21 mouse cellular contexts compared by ENCODE assay signal in the genomic region with DNA sequence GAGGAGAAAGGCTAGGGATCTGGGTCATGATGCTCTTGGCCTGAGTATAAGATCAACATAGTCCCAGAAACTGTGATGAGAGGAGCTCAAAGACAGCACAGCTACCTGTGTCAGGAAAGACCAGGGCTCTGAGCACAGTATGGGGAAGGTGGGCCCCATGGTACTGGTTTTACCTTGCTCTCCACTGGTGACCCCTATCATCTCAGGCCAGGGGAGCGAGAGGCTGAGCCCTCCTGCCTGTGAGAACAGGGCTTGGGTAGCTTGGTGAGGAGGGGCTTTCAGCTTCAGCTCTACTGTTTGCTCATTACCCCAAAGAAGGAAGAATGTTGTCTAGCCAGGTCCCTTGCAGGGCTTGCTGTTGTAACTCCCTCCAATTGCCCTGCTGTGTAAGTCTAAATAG. TPM values are rescaled to one million over a fixed set of nuclear protein-coding genes. Genes with fewer than 3 reads are reported as not detected.
DNase-seq lines count a peak whose midpoint lies in the region; ATAC-seq and TF ChIP-seq lines count a peak whose summit lies in the region.
"Had no signal": no experiment of that assay in that cellular context is flagged by ENCODE, and none has a peak within 500 bp of the region (broad histone marks: within the 10 kb centered on the region; RNA-seq: fewer than 3 reads in every experiment).

No protein-coding gene starts in this region.

- no peak overlapping the region for H3K27ac ChIP-seq in forebrain, embryonic 12.5 days
- H3K27ac ChIP-seq in forebrain, embryonic 16.5 days (ENCODE audit: low read length) = no peak overlapping the region
- no peak overlapping the region for H3K27ac ChIP-seq in heart, embryonic 11.5 days (ENCODE audit: low read depth, low read length)
- no peak overlapping the region for H3K27ac ChIP-seq in midbrain, embryonic 13.5 days
- no peak overlapping the region for H3K27ac ChIP-seq in midbrain, embryonic 15.5 days
- H3K27ac ChIP-seq in spleen, adult 2 months (ENCODE audit: insufficient read depth, low read length) = peak overlapping the region; percentile 27; the same call in 1 of the 2 replicates

- H3K9ac ChIP-seq in forebrain, embryonic 12.5 days = no peak overlapping the region
- H3K9ac ChIP-seq in forebrain, embryonic 16.5 days (replicated peaks; ENCODE audit: low read depth, low read length) = no peak overlapping the region
- H3K9ac ChIP-seq in heart, embryonic 11.5 days (ENCODE audit: low read depth, low read length) = no peak overlapping the region
- no peak overlapping the region for H3K9ac ChIP-seq in midbrain, embryonic 13.5 days (replicated peaks)
- H3K9ac ChIP-seq in midbrain, embryonic 15.5 days = no peak overlapping the region

- H3K27me3 ChIP-seq in forebrain, embryonic 12.5 days = no peaks in the 10 kb centered on the region
- H3K27me3 ChIP-seq in forebrain, embryonic 16.5 days (replicated peaks; ENCODE audit: control insufficient read depth, insufficient read depth, low read length) = no peaks in the 10 kb centered on the region
- no peaks in the 10 kb centered on the region for H3K27me3 ChIP-seq in heart, embryonic 11.5 days (ENCODE audit: control insufficient read depth, insufficient read depth, low read length)
- H3K27me3 ChIP-seq in midbrain, embryonic 13.5 days = no peaks in the 10 kb centered on the region
- H3K27me3 ChIP-seq in midbrain, embryonic 15.5 days (replicated peaks) = no peaks in the 10 kb centered on the region
- H3K27me3 ChIP-seq in spleen, adult 2 months (ENCODE audit: control insufficient read depth, insufficient read depth, low read length) = no peaks in the 10 kb centered on the region
- H3K27me3 ChIP-seq: CH12.LX, Patski had no signal

- ATAC-seq in forebrain, embryonic 12.5 days (ENCODE audit: low FRiP score) = 0 out of 2 replicates have a peak, but pooled peaks have one; percentile 27
- no peak for ATAC-seq in forebrain, embryonic 16.5 days
- no peak for ATAC-seq in heart, embryonic 11.5 days (replicated peaks; ENCODE audit: insufficient number of reproducible peaks, low FRiP score, low TSS enrichment)
- 0 out of 2 replicates have a peak, but pooled peaks have one; percentile 16 for ATAC-seq in midbrain, embryonic 13.5 days
- ATAC-seq in midbrain, embryonic 15.5 days (replicated peaks) = no peak
- ATAC-seq: activated CD4-positive, CD25-positive, alpha-beta regulatory T cell, adult 4 months; Patski had no signal

- peak; percentile 90 for DNase-seq in heart, adult 11 months
- DNase-seq in spleen, adult 2 months (ENCODE audit: low read depth in 1 of 2, low spot score in 2 of 2) = no peak
- no peak for DNase-seq in spleen, postnatal 36 days (ENCODE audit: low spot score in 2 of 2)
- DNase-seq: adrenal gland, adult 2 months; adrenal gland, adult 8-10 months; adrenal gland, postnatal 10 days; adrenal gland, postnatal 14 days; adrenal gland, postnatal 25 days; adrenal gland, postnatal 36 days; B cell, adult 2 months; cerebellum, adult 11 months; cerebellum, adult 11-12 months had no signal

- no peak for TF ChIP-seq POLR2A in spleen, adult 2 months (IDR thresholded peaks at IDR 0.05; ENCODE audit: low read depth, low read length)

- H3K4me1 ChIP-seq in forebrain, embryonic 12.5 days = peaks cover 16% of the 10 kb centered on the region; the same call in 1 of the 2 replicates
- peaks cover 22% of the 10 kb centered on the region for H3K4me1 ChIP-seq in forebrain, embryonic 16.5 days (replicated peaks; ENCODE audit: control insufficient read depth, insufficient read depth, low read length)
- H3K4me1 ChIP-seq in heart, embryonic 11.5 days (ENCODE audit: control insufficient read depth, insufficient read depth, low read length) = peaks cover 39% of the 10 kb centered on the region
- peaks cover 43% of the 10 kb centered on the region for H3K4me1 ChIP-seq in midbrain, embryonic 13.5 days (replicated peaks)
- peaks cover 22% of the 10 kb centered on the region for H3K4me1 ChIP-seq in midbrain, embryonic 15.5 days
- H3K4me1 ChIP-seq in spleen, adult 2 months (ENCODE audit: control insufficient read depth, insufficient read depth, insufficient read length) = peaks cover 14% of the 10 kb centered on the region; the same call in 1 of the 2 replicates

- H3K9me3 ChIP-seq in forebrain, embryonic 12.5 days = no peaks in the 10 kb centered on the region
- H3K9me3 ChIP-seq in forebrain, embryonic 16.5 days (ENCODE audit: control insufficient read depth, low read length) = no peaks in the 10 kb centered on the region
- no peaks in the 10 kb centered on the region for H3K9me3 ChIP-seq in heart, embryonic 11.5 days (replicated peaks; ENCODE audit: control insufficient read depth, low read length)
- no peaks in the 10 kb centered on the region for H3K9me3 ChIP-seq in midbrain, embryonic 13.5 days
- H3K9me3 ChIP-seq in midbrain, embryonic 15.5 days = no peaks in the 10 kb centered on the region
- H3K9me3 ChIP-seq: G1E had no signal

- no peak overlapping the region for H3K4me2 ChIP-seq in forebrain, embryonic 12.5 days
- H3K4me2 ChIP-seq in forebrain, embryonic 16.5 days (ENCODE audit: low read length) = no peak overlapping the region
- no peak overlapping the region for H3K4me2 ChIP-seq in heart, embryonic 11.5 days
- H3K4me2 ChIP-seq in midbrain, embryonic 13.5 days (replicated peaks) = no peak overlapping the region
- H3K4me2 ChIP-seq in midbrain, embryonic 15.5 days = no peak overlapping the region

- H3K4me3 ChIP-seq in forebrain, embryonic 12.5 days (replicated peaks) = no peak overlapping the region
- H3K4me3 ChIP-seq in forebrain, embryonic 16.5 days (replicated peaks; ENCODE audit: low read length) = no peak overlapping the region
- H3K4me3 ChIP-seq in heart, embryonic 11.5 days (ENCODE audit: low read depth, low read length) = no peak overlapping the region
- no peak overlapping the region for H3K4me3 ChIP-seq in midbrain, embryonic 13.5 days (replicated peaks)
- no peak overlapping the region for H3K4me3 ChIP-seq in midbrain, embryonic 15.5 days
- no peak overlapping the region for H3K4me3 ChIP-seq in spleen, adult 2 months (ENCODE audit: extremely low read depth, insufficient read depth, insufficient read length)

- no peak for TF ChIP-seq CTCF in spleen, adult 2 months (IDR thresholded peaks at IDR 0.05; ENCODE audit: extremely low read depth, insufficient read depth, insufficient read length, insufficient replicate concordance)

- no peaks in the 10 kb centered on the region for H3K36me3 ChIP-seq in forebrain, embryonic 12.5 days (replicated peaks)
- no peaks in the 10 kb centered on the region for H3K36me3 ChIP-seq in forebrain, embryonic 16.5 days (ENCODE audit: control insufficient read depth, insufficient read depth)
- H3K36me3 ChIP-seq in heart, embryonic 11.5 days (ENCODE audit: control insufficient read depth, insufficient read depth, low read length) = no peaks in the 10 kb centered on the region
- no peaks in the 10 kb centered on the region for H3K36me3 ChIP-seq in midbrain, embryonic 13.5 days
- H3K36me3 ChIP-seq in midbrain, embryonic 15.5 days (replicated peaks) = no peaks in the 10 kb centered on the region
- H3K36me3 ChIP-seq in spleen, adult 2 months (ENCODE audit: control insufficient read depth, insufficient read depth, low read length) = no peaks in the 10 kb centered on the region

- 90% methylated on average over 1 of the region's 1 CpGs for WGBS in forebrain, embryonic 12.5 days
- 94% methylated on average over 1 of the region's 1 CpGs for WGBS in forebrain, embryonic 16.5 days
- 80% methylated on average over 1 of the region's 1 CpGs for WGBS in heart, embryonic 11.5 days (ENCODE audit: insufficient replicate concordance)
- WGBS in midbrain, embryonic 13.5 days = 95% methylated on average over 1 of the region's 1 CpGs
- 95% methylated on average over 1 of the region's 1 CpGs for WGBS in midbrain, embryonic 15.5 days
- 88% methylated on average over 1 of the region's 1 CpGs for WGBS in spleen, adult 2 months

RNA-seq across cellular contexts. Expression of a gene that starts 45.4 kb away (rescaled TPM):
- polyA plus RNA-seq in forebrain, embryonic 12.5 days (2016; fragmentation: Nextera tagmentation; extraction: Ambion mirVana) = 62.0 and 63.4 TPM in 2 replicates
- 74.4 and 75.7 TPM in 2 replicates for polyA plus RNA-seq in forebrain, embryonic 16.5 days (2015; fragmentation: Nextera tagmentation; extraction: Ambion mirVana)
- 17.2 and 17.9 TPM in 2 replicates for polyA plus RNA-seq in heart, embryonic 11.5 days (2014; fragmentation: Nextera tagmentation; extraction: Ambion mirVana)
- 62.4 and 64.8 TPM in 2 replicates for polyA plus RNA-seq in midbrain, embryonic 13.5 days (2015; fragmentation: Nextera tagmentation; extraction: Ambion mirVana)
- 70.3 and 71.0 TPM in 2 replicates for polyA plus RNA-seq in midbrain, embryonic 15.5 days (2015; fragmentation: Nextera tagmentation; extraction: Ambion mirVana)
- 36.9 and 38.0 TPM in 2 replicates for polyA plus RNA-seq in spleen, adult 2 months (2012; rRNA removed)

Comparison
In these comparisons a context has a peak if more than half of its experiments do, and no peak if none do; other contexts are left out.
1. ATAC-seq: peak in forebrain, embryonic 12.5 days (single experiment) and midbrain, embryonic 13.5 days (single experiment); none in forebrain, embryonic 16.5 days (single experiment), heart, embryonic 11.5 days (single experiment) and midbrain, embryonic 15.5 days (single experiment).